Mouse (Mus musculus) cerebellum, adult 9-11 months (tissue): ENCODE measurements at regions not wholly inside any gene's neighbourhood (a gene's known extent, or its start where the extent isn't known, plus 50 kb on each side); places are given as distances from the start of the nearest gene placed in this dataset.

Source experiments
- DNase-seq: peaks from one replicate; pipeline ENCODE4 v3.0.0; 2022

DNA sequence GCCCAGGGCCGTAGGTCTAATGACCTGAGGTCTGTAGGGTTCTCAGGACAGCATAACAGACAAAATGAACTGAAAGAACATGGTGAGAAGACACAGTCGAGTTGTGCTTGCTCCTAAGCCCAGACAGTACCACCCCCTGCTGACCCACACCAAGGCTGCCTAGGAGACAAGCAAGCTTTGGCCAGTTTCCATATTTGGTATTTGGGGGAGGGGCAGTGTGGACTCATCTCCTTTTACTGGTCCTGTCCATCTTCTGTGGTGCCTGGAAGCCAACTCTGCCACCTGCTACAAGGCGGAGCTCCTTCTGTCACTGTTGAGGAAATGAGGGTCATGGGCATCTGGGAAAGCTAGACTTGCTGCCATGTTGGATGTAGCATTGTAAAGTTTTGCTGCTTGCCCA lies 68.9 kb downstream of the Tex29 start:
- DNase-seq: no peak

DNA sequence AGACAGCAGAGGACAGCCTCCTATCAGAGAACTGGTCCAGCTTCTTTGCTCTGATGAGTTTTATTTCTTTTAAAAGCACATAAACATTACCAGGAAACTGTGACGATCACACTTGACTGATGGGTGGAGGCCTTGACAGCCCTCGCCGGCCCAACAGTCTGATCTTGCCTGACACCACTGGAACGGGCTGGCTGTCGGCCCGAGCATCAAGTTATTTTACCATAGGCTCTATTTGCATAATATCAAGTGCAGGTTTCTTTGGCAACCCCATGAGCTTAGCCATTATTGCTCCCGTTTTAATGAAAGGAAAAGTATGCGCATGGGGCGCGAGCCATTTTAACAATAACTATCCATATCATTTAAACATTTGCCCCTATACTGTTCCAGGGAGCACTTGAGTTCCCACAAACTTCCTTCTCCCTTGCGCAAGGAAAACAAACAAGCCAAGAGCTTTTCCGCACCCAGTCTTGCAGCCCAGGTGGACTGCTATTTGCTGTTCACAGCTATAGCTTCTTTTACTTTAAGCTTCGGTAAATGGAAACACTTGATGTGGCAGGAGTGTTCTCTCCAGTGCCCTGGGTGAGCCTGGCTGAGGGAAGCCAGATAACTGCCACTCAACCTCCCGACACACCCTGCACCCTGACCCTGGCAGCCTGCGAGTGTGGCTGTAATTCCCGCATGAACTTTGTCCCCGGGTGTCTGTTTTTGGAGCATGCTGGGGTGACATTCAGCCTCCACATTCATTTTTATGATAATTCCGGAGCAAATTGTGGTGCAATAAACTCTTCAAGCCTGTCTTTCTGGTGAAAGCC lies 71.6 kb downstream of the Tex29 start:
- no peak for DNase-seq

DNA sequence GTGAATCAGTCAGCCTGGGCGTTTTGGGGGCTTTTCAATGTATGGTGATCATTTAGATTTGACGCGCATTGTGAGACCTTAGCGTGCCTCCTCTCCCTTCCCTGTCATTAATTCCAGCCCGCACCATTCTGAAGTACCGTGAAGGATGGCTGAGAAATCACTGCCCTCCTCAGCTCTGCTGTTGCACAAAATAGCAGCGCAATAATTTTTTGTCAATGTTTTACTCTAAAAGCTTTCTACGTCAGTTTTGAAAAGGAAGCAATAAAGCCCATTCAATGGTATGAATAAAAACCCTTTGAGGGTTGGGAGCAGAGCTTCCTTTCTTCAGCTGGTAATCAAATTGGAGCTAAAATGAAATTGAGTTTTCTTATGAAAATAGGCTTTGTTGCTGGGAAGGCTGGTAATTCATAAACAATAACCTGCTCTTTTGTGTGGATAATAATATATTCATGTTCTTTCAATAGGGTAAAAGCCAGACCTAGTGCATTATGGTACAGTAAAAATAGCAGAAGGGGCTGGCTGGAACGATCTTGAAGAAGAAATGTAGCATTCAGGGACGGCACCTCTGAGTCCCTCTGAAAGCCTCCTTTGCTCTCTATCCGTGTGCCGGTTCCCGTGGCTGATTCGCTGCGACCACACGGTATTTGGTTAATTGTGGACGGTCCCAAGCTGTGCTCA lies 72.3 kb downstream of the Tex29 start:
- no peak for DNase-seq

DNA sequence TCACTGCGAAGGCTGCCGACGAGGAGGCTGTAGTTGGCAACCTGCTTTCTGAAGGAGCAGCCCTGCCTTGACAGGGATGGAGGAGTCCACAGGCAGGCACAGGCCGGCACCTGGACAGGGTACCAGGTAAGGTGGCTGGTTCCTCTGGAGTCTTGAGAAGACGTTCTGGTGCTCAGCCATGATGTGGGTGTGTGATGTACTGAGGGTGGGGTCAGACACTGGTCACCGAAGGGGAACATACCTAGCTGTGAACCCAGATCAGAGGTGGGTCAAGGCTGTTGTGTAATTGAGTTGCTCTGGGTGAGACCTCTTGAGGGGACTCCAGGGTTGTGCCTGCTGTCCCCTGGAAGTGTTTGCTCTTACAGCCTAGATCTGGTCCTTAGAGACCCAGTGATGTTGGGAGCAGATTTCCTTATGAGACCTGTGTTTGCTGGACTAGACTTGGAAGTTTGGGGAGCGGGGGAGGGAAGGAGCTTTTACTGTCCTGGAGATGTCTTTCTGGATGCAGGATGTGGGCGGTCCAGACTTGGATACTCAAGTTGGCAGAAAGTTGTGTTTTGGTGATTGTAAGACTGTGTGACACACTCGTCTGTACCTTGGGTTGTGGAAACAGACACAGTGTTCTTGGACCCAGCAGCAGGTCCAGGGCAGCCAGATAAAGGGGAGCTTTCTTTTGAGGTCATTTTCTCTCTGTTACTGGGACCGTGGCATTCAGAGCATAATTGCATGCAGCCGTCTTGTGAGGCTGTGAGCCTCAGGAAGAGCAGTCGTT lies 73.0 kb downstream of the Tex29 start:
- no peak for DNase-seq

DNA sequence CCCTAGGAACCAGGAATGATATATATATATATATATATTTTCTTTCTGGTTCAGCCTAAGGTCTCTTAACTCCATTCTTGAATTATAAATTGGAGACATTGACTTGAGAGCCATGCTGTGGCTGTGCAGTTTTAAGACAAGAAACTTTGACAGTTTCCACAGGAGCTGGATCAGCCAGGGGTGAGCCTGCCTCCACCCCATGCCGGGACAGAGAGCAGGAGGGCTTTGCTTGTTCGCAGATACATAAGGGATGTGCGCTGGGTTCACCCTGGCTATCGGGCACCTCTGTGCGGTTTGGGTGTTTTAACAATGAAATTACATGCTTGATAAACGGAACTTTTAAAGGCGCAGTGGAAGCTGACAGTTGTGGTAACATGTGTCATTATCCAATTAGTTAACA lies 73.9 kb downstream of the Tex29 start:
- no peak for DNase-seq

DNA sequence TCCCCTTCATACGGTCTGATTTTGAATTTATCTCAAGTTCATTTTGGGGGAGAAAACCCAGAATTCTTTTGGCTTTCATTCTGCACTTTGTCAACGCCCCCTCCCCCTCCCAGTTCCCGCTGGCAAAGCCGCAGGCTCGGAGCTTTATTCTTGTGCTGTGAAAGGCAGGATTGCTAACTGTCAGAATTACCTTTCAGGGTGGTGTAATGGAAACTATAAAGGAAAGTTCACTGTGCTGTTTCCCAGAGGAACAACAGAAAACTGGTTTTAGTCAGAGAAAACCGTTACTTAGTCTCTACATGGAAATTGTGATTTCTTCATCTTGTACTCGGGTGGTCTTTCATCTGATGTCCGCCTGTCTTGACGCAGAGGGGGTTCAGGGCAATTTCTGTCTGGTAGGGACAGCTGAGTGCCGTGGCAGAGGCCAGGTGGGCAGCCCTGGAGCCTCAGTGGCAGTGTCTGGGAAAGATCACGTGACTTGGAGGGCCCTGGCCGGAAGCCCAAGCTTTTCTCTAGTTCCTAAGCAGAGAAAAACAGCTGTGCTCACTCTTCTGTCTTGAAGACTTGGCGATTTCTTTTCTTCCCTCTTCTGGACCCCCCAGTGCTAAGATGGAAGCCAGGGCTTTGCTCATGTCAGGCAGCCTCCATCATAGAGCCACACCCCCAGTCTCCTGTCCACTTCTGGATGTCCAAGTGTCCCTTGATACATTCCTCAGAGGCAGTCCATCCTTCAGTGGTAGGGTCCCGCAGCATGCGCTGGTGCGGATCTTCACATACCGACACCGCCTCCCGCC lies 74.6 kb downstream of the Tex29 start:
- no peak for DNase-seq

DNA sequence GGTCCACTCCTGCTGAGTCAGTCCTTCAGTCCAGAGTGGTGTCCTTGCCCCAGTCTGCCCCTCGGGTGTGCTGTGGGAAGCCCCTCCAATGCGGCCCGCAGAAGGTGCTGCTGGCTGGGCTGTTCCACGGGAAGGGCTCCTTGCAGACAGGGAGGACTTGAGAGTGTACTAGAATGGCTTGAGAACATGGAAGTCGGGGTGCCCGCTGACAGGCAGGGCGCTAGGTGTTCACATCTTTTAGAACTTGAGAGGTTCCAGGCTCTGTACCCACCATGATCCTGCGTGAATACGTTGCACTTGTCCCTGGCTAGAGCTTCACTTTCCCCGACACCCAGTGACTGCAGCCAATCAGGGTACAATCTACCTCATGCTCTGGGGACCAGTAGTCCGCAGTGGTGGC lies 75.4 kb downstream of the Tex29 start:
- no peak for DNase-seq

DNA sequence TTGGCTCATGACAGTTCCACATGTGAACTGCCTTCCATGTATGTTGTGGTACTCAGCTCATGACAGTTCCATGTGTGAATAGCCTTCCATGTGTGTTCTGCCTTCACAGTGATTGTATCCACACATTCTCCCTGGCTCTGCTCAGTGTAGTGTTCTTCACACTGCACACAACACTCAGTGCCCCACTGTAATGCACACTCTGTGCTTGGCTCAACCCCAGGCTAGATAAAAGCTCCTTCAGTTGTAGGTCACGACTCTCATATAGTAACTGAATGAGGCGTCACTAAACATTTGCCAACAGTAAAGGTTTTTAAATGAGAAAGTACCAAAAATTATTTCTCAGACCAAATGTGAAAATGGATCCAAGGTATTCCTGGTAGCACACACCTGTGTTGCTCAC lies 79.6 kb downstream of the Tex29 start:
- no peak for DNase-seq

DNA sequence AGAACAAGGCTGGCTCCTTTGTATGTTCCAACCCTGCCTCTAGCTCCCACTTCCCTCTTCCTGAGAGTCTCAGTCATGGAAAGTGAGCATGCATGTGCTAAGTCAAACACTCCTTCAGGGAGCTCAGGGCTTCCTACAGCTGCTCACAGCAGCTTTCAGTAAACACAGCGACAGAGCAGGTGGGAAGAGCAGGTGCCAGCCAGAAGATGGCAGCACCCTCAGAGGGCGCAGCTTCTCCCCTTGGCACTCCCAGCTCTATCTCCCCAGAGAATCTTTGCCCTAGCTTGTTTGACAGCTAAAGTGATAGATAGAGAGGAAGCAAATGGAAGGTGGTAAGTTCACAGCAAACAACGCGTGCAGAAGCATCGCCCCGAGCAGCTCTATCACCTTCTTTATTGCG lies 82.8 kb downstream of the Tex29 start:
- no peak for DNase-seq

DNA sequence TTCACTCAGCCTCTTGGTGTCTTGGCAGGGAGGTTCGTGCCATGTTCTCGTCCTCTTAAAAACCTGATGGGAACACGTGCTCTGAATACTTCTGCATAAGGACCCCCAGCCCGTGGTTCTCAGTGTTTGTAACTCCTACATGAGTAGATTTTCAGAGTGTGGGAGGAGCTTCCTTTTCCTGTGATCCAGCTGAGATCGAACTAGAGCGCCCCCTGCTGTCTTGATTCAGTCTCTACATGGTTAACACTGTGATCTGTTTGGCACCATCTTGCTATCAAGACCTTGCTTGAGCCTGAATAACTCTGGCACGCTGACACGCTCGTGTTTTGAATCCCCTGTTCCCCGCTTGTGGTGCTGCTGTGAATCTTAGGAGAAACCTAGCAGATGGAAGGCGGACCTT lies 83.9 kb downstream of the Tex29 start:
- DNase-seq: peak; percentile 75

DNA sequence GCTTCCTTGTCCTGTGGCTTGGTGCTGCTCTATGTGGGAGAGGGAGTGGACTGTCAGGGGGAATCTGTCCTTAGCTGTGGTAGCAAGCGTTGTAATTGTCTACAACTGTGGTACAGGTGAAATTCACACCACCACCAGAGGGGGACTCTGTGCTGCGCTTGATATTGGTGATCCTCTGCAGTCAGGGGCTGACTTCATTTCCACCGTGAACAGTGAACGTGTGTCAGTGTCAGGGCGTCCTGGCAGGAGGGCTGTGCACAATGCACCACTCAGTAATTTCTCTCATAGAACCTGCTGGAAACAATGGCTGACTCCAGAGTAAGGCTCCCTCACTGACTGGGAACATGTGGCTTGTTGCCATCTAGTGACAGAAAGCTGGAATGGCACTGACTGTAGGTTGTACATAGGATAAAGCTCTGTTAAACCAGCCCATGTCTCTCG lies 102.6 kb downstream of the Tex29 start:
- peak; percentile 36 for DNase-seq

DNA sequence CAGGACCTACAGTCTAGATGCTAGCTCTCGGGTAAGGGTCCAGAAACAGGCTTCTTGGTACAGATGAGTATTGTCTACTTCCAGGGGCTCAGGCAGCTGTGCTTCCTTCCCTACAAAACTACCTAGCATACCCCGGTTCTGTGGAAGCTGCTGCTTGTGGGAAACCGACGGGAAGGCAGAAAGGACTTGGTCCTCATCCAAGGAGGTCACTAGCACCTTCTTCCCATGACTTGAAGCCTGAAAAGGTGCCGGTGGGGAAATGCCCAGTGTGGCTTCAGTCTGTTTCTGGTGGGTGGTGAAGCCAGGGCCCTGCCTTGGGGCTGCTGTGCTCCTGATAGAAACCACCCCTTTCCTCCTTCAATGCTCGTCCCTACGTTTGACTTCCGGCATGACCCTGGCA lies 107.5 kb downstream of the Tex29 start:
- no peak for DNase-seq

DNA sequence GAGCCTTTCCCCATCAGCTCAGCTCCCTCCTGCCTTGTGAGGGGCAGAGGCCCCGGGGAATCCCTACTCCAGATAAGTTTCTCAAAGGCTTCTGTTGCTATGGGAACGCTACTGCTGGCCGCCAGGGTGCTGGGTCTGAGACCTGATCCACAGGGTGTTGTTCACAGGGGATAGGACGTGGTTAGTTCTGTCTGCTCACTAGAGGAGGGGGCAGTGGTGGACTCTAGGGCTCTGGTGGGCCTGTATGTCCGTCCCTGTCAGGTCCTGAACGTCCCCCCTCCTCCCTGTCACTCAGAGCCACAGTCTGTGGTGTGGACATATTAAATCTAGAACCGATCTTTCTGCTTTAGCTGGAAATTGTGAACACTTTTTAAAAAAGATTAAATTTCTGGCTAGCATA lies 116.0 kb downstream of the Tex29 start:
- no peak for DNase-seq

DNA sequence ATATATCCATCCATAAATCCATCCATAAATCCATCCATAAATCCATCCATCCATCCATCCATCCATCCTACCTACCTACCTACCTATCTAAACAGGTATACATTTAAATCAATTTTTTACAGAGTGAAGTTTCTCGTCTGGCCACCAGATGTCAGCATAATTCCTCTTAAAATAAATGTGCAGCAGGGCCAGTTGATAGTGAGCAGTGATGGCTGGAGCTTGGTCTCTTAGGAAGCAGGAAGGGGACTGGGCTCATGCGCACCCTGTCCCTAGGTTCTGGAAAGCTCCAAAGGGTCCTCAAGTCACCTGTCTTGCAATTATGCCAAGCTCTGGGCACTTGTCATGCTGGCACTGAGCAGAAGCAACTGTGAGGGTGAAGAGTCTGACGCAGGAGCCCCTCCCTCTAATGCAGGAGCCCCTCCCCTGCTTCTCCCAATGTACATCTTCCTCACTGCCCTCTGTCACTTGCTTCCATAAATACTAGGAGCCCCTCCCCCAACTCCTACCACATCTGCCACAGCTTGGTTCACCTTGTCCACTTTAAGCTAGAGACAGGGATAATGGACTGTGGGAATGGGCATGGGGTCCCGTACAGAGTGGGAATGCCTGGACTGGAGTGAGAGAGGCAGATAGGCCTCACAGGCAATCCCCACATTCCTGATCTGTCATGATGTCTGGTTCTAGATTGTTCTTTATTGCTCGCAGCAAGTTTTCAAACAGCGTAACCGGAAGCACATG lies 116.9 kb downstream of the Tex29 start:
- DNase-seq: peak; percentile 16

DNA sequence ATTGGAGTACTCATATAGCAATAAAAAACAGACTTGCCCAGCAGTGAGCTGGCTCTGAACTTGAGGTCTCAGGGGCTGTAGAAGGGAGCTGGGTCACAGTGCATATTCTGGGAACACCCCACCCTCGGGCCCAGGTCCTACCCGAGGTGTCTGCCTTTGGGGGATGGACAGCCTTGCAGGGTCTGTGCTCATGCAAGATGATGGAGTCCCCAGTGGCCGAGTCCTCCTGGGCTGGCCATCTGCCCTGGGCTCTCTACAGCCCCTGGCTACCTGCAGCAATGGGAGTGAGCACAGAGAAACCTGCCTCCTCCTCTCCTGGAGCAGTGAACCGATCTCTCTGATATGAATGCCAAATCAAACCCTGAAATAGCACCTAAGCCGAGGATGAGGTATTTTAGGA lies 117.9 kb downstream of the Tex29 start:
- no peak for DNase-seq

DNA sequence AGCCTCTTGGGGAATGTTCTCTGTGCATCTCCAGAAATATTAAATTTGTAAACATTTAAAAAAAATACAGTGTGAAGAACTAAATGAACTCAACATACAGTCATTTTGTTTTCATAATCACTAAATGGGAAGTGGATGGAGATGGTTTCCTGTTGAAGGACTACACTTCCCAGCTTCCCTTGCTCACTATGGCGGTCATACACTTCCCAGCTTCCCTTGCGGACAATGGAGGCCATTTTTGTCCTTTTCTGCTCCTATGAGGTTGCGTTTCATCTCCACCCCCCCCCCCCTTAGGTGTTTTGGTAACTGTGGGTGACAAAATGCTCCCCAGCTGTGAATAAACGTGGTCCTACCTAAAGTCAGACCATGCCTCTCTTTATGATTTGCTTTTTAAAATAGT lies 119.2 kb downstream of the Tex29 start:
- no peak for DNase-seq

DNA sequence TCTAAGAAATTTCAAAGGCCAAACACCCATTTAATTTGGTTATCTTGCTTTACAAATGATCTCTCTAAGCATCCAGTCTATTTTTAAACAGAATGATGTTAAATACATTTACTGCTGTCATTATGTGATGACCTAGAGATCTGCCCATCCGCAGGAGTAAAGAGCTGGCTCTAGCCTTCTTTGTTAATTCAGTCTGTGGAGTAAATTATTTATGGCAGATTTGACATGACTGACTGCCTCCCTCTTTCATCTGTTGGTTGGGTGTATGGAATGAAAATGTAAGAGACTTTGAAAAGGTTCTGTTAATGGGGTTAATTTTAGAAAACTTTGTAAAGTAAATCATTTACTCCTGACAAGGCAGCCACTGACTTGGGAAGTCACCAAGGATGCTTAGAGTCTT lies 123.3 kb downstream of the Tex29 start:
- no peak for DNase-seq

DNA sequence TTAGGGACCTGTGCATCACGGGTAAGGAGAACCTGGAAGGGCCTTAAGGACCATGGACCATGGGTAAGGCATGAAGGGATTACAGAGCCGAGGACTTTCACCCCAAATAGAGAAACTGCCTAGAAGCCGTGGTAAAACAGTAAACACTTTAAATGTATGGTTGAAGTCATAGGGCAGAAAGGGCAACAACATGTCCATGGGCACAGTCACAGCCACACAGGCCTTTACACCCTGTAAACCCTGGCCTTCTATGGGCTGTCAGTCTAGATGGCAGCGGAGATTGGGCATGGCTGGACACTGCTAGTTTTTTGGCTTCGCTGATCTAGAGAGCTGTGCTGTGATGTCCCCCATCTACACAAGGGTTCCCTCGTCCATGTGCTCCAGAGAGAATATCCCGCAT lies 127.4 kb downstream of the Tex29 start:
- DNase-seq: no peak

DNA sequence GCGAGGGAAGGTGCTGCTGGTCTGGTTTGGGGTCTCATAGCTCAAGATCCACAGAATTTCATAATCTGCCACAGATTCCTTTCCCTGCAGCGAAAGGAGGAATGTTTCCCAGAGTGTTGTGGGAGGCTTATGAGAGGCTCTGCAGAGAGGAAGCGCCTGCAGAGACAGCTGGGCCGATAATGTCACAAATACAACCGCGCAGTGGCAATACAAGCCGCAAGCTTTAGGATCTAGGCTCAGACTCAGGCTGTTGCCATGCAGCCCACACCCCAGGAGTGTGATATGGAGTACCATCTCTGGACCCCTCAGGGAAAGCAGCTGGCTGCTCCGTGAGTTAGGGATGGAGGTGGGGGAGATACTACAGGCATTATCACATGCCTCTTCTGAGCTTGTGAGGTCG lies 130.2 kb downstream of the Tex29 start:
- no peak for DNase-seq

DNA sequence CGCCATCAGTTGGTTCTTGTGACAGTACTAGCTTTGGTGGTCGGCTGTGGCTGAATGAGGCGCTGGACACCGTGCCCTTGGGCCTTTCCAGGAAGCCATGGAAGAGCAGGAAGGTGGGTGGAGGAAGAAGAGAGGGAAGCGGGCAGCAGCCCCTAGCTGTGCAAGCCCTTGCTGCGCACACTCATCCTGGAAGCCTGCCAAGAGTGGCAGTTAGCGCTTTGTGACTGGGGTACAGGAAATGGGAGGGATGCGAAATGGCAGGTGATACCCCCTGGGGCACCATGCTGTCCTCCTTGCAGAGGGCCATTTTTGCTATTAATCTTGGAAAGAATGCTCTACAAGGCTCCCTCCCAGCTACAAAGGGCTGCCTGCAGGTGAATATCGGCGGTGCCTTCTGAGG lies 133.2 kb downstream of the Tex29 start:
- no peak for DNase-seq

DNA sequence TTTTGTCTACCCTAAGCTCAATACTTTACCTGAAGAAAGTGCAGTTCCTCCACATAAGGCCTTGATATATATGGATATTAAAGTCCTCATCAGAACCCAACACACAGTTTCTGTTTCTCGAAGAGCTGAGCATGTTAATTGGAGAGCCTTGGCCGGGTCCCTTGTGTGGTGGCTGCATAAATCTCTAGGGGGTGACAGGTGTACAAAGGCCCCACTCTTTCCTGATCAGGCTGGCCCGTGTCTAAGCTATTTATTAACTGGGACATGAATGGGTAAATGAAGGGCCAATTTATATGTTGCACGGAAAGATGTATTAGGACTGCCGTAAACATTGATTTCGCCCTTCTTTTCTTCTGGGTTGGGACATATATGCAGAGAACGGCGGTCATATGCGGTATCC lies 136.8 kb downstream of the Tex29 start:
- no peak for DNase-seq

DNA sequence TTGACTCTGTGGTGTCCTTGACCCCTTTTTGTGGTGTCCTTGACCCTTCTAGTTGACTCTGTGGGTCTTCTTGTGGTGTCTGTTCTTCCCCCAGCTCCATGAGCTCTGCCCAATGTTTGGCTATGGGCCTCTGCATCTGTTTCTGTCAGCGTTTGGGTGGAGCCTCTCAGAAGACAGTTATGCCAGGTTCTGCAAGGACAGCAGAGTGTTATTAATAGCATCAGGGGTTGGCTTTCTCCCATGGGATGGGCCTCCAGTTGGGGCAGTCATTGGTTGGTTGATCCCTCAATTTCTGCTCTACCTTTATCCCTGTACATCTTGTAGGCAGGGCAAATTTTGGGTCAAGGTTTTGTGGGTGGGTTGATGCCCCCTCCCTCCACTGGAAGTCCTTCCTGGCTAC lies 138.8 kb downstream of the Tex29 start:
- DNase-seq: no peak
